Mouse (Mus musculus): ENCODE results near the gene Gm20388.

- TF ChIP-seq CTCF (IDR thresholded peaks at IDR 0.05; ENCODE audit: low read depth) (no peak), EP300 (IDR thresholded peaks at IDR 0.05; ENCODE audit: low read depth) (no peak)
These were observed 4383.8 kb downstream of the Gm20388 start for GRCm38 (mm10) chr8:124294425-124294824.
